Mouse (Mus musculus): ENCODE results near the gene Mrpl49. TPM values are rescaled to one million over a fixed set of nuclear protein-coding genes. Genes with fewer than 3 reads are reported as not detected.
"Not testable (repeated sequence)": the region's sequence is repeated elsewhere in the genome, so short reads cannot be mapped to it uniquely, and the experiment has no call there.

Gene Mrpl49
- total RNA-seq, 2 experiments from 2014 or later: 13.0 to 27.2 TPM

DNA sequence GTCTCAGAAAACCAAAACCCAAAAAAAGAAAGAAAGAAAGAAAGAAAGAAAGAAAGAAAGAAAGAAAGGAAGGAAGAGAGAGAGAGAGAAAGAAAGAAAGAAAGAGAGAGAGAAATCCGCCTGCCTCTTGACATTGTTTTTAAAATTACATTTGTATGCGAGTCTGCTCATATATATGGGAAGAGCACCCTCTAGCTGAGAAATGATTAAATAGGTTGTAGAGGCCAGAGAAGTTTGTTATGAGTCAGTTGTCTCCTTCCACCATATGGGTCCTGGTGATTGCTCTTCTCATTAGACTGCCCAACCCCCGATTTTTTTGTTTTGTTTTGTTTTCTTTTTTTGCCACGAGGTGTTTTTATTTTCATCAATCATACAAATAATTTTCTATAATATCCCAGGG is 13.5 kb downstream of the Mrpl49 start:
- ATAC-seq (replicated peaks; ENCODE audit: low FRiP score, poor library complexity, severe bottlenecking): not testable (repeated sequence)

DNA sequence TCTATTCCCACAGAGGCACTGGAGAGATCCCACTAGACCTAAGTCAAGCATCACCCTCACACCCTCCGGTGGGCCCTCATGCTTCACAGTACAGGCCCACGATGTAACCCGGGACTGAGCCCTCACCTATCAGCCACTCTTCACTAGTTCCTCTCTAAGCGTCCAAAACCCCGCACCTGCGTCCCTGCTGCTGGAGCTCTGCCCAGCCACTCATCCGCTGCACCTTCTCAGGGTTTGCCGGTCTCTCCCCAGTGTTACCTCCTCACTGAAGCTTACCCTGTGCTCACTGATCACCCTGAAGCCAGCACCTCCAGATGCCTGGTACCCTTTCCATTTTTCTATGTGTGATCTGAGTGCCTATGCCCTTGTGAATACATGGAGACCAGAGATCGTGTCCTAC is 15.3 kb downstream of the Mrpl49 start:
- ATAC-seq (replicated peaks; ENCODE audit: low FRiP score, poor library complexity, severe bottlenecking): no peak

DNA sequence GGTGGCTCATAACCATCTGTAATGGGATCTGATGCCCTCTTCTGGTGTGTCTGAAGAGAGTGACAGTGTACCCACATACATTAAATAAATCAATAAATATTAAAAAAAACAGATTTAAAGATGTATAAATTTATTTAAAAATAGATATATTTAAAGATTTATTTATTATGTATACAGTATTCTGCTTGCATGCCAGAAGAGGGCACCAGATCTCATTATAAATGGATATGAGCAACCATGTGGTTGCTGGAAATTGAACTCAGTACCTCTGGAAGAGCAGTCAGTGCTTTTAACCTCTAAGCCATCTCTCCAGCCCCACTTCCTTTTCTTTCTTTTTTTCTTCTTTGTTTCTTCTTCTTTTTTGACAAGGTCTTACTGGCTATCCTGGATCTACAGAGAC is 17.6 kb downstream of the Mrpl49 start:
- no peak for ATAC-seq (replicated peaks; ENCODE audit: low FRiP score, poor library complexity, severe bottlenecking)

DNA sequence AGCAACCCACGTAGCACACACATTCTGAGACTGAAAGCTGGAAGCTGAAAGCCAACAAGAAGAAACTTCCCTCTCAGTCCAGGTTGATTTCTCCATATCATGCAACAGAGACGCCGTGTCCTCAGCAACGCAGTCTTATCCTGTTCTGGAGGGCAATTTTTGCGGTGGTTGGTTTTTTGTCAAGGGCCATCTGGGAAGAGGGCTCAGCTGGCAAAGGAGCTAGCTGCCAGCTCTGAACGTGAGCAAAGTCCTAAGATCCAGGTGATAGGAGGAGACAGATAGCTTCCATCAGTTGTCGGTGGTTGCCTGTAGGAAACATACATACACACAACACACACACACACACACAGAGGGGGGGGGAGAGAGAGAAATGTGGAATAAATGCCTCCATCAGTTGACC is 19.3 kb downstream of the Mrpl49 start:
- ATAC-seq (replicated peaks; ENCODE audit: low FRiP score, poor library complexity, severe bottlenecking): no peak

DNA sequence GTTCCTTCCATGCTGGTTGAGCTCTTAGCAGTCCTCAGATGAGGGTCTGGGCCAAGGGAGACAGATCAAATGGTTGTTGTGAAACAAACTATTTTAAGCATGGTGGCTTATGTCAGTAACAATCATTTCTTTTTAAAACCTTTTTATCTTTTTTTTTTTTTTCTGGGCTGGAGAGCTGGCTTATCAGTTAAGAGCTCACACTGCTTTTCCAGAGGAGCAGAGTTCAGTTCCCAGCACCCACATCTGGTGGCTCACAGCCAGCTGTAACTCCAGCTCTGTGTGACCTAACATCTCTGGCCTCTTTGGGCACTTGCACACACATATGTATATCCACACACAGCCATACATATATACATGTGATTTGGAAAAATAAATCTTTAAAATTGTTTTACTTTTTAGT is 19.9 kb downstream of the Mrpl49 start:
- ATAC-seq (replicated peaks; ENCODE audit: low FRiP score, poor library complexity, severe bottlenecking): no peak

DNA sequence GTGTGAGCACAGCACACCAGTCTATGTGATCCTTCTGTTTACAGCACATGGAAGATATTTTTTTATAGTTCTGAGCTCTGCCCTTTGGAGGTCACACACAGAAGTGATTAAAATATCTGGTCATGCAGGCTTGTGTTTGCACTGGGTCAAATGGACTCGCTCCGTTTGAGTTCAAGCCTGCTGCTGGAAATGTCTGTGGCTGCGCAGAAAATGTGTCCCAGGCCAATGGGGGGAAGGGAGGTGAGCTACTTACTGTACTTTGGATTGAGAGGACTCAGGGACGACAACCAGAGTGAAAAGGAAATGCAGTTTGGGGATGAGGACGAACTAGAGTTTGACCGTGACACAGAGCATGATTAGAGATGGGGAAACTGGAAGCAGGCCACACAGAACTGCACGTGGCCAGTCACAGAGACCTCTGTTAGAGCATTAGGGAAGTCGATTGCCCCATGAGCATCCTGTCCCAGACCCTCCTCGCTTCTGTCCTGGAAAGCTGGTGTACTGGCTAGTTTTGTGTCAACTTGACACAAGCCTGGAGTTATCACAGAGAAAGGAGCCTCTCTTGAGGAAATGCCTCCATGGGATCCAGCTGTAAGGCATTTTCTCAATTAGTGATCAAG is 21.5 kb downstream of the Mrpl49 start:
- no peak for ATAC-seq (replicated peaks; ENCODE audit: low FRiP score, poor library complexity, severe bottlenecking)

DNA sequence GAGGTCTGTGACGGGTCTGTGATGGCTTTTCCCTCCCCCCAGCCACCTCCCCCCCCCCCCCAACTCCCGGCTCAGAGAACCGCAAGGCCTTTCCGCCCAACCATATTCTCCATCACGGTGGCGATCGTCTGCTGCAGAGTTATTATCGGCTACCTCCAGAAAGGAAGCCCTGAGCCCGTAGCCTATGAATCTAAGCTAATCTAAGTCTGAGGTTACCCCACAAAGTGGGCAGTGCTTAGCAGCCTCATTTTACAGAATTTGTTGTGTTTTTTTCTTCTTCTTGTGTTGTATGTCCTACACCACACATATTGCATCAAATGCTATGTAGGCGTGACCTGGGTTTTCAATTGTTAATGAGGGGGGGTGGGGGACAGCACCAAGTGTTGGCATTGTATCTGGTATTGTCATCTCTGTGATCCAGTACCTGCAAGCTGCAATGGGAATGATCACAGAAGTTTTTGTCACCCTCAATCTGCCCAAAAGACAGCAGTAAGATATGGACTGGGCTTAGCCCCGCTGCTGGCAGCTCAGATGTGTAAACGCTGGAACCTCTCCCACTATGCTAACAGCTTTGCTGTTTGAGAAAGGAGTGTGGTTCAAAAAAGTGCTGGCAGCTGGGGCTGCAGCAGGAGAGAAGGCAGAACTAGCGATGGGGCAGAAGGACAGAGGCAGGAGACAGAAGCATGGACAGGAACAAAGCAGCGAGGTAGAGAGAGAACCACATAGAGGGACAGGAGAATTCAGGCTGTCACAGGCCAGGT is 26.9 kb downstream of the Mrpl49 start:
- 0 out of 2 replicates have a peak, but pooled peaks have one; percentile 30 for ATAC-seq (replicated peaks; ENCODE audit: low FRiP score, poor library complexity, severe bottlenecking)

DNA sequence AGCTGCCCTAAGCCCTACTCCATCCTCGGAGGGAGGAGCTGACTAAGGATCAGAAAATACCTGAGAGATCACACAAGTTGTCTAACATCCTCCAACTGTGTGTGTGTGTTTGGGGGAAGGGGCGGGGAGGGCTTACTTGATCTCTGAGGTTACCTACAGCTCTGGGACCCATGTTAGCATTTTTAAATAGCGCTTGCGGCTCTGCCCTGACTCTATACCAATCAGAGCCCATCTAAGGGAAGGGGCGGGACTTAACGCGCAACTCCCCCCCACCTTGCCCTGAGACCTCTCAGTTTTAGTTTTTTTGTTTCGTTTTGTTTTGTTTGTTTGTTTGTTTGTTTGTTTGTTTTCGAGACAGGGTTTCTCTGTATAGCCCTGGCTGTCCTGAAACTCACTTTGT is 28.2 kb downstream of the Mrpl49 start:
- no peak for ATAC-seq (replicated peaks; ENCODE audit: low FRiP score, poor library complexity, severe bottlenecking)

DNA sequence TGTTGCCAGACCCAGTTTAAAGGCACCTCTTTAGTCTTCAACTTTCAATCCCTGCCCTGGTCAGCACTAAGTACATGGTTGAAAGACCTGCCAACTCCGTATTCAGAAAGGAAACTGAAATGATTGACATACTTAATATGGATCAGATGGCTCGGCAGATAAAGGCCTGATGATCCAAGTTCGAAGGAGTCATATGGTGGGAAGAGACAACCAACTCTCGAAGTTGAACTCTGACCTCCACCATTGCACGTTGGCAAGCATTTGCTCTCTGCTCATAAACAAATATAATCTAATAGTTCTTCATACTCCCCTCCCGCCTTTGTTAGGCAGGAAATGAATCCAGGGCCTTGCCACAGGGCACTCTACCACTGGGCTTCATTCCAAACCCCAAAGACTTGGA is 28.6 kb downstream of the Mrpl49 start:
- ATAC-seq (replicated peaks; ENCODE audit: low FRiP score, poor library complexity, severe bottlenecking): no peak

DNA sequence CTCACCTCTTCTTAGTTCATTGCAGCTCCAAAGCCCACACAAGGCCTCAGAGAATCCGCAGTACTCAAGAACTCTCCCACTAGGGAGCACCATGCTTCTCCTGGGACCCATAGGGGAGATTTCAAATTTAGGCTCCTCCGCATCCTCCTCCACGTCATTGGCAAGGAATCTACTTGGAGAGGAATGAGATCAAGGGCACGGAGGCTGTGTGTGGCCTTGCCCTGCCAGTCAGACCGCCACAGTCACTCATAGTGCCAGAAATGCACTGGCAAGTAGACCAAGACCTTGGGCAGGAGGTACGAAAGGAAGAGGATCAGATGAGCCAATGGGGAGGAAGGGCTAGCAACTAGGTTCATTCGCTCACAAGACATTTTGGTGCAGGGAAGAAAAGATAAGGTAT is 33.7 kb downstream of the Mrpl49 start:
- no peak for ATAC-seq (replicated peaks; ENCODE audit: low FRiP score, poor library complexity, severe bottlenecking)

DNA sequence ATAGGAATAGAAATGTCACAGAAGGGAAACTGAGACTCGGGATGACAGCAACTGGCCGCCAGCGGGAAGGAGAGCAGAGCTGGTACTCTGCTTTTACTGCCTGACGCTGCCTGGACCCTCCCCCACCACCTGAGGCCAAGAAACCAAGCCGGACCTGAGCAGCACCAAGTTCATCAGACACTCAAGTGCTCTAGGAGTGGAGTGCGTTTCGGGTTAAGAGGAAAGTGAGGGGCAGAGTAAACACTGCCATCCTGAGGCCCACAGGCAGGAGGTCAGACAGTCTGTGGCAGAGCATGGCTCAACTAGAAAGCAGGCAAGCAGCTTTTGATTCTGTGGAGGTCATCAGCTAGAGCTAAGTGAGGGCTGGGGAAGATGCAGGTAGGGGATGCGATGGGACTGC is 34.5 kb downstream of the Mrpl49 start:
- ATAC-seq (replicated peaks; ENCODE audit: low FRiP score, poor library complexity, severe bottlenecking): no peak

DNA sequence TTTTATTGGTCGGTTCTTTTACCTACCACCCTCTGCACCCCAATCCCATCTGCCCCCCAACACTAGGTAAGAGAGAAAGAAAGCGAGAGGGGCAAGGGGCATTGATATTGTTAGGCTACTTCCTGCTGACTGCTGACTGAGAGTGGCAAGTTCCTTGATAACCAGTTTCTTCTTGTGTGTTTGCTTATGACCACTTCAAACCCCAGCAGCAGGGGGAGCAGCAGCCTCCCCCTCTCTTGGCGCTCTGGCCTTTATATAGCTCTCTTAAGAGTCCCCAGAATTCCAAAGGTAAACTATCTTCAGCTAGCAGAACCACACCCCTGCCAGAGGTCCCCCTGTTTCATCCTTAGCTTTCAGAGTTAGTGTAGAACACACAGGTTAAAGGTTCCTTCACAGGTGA is 37.3 kb downstream of the Mrpl49 start:
- ATAC-seq (replicated peaks; ENCODE audit: low FRiP score, poor library complexity, severe bottlenecking): no peak

DNA sequence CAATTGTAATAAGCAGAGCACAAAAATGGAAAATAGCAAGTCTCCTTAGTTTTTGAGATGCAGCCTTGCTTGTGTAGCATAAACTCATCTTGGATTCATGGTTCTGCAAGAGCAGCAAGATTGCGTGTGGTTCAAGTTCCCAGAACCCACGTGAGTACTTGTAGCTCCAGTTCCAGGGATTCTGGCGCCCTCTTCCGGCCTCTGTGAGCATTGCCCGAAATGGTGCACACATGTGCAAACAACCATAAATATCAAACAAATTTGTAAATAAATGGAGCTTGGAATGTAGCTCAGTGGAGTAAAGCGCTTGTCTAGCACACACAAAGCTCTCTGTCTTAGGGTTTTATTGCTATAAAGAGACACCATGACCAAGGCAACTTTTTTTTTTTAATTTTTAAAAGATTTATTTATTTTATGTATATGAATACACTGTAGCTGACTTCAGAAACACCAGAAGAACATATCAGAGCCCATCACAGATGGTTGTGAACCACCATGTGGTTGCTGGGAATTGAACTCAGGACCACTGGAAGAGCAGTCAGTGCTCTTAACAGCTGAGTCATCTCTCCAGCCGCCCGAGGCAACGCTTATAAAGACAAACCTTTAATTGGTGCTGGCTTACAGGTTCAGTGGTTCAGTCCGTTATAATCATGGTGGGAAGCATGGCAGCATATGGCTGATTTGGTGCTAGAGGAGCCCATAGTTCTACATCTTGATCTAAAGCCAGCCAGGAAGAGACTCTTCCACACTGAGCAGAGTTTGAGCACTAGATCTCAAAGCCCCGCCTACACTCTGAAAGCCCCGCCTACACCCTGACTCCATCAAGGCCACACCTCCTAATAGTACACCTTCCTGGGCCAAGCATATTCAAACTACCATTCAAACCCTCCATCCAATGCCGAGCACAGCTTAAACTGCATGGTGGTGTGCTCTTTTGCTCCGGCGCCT is 39.2 kb downstream of the Mrpl49 start:
- peak; percentile 61 for ATAC-seq (replicated peaks; ENCODE audit: low FRiP score, poor library complexity, severe bottlenecking)

DNA sequence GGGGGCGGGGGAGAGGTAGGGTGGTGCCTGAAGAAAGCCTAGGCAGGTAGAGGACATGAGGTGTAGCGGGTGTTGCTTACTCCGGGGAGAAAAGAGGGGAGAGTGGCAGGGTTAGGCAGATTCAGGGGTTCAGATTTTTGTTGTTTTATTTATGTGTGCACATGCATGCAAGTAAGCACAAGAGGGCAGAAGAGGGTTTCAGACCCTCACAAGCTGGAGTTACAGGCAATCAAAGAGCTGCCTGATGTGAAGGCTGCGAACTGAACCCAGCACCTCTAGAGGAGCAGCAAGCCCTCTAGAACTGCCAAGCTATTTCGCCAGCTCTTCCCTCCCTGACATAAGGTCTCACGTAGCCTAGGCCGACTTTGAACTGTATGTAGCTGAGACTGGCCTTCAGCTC is 41.1 kb downstream of the Mrpl49 start:
- no peak for ATAC-seq (replicated peaks; ENCODE audit: low FRiP score, poor library complexity, severe bottlenecking)

DNA sequence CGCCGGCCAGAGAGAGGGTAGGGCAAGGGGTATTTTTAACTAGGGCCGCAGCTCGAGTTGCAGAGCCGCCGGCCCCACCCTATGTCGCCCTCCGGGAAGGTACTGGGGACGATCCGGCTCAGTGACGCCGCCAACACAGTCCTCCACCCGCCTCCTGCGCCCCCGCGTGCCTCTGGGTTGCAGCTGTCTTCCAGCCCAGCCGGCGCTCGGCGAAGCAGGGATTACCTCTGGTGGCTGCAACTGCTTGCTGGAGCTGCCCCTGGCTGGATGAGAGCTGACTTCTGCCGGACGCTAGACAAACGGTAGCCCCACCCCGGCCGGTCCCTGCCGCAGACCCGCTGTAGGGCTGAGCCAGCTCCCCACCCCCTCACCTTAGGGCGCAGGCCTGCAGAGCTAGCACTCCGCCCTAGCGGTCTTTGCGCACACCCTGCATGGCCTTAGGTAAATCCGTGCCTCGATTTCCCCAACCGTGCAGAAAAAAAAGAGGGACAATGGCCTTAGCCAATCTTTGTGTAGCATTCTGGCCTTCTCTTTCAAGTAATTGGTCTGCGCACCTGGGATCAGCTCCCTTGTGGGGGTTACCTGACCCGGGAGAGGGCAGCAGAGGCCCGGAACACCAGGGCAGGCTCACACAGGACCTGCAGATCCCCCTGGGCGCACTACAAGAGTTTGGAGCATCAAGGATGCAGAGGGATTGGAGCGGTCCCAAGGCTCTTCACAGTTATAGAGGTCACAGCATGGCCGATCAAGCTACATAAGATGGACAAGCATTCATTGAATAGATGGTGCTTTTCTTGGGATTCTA is 41.9 kb downstream of the Mrpl49 start, which contains the start of gene Capn1:
Gene Capn1 (minus strand): TSS at position 387 of the 805 bp plus-strand sequence.
- ATAC-seq (replicated peaks; ENCODE audit: low FRiP score, poor library complexity, severe bottlenecking): peak; percentile 47

DNA sequence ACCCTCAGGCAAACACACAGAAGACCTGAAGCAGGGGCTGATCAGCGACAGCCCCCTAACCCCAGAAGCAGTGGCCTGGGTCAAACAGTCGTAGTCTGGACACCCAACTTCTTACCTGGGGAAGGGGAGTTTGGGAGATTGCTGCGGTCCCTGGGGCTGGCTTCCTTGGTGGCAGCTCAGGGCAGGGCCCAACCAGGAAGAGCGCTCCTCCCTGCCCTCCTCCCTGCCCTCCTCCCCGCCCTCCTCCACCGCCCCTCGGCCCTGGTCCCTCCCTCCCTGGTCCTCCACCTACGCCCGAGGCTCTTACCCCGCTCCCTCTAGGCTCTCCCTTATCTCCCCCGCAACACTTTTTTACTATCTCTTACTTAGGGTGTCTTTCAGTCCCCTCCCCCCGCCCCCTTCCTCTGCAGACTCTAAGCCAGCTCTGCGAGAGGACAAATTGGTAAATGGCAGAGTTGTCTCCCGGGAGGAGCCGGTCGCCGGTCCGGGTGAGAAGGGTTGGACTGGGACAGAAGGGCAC is 42.5 kb downstream of the Mrpl49 start:
- peak; percentile 84 for ATAC-seq (replicated peaks; ENCODE audit: low FRiP score, poor library complexity, severe bottlenecking)

DNA sequence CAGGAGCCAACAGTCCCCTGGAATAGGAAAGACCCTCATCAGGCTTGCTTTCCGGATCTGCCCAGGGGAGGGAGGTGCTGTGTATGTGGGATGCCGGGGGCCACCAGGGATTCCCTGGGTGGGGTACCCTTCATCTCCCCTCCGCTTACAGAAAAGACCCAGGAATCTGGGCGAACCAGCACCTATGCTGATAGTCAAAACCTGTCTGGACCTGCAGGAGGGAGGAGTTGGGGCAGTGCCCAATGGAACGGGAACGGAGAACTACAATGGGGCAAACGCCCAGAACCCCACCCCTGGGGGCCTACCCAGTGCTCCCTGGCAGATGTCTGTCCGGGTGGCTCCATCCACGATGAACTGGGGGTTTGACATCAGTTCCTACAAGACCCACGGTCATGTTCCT is 43.9 kb downstream of the Mrpl49 start:
- no peak for ATAC-seq (replicated peaks; ENCODE audit: low FRiP score, poor library complexity, severe bottlenecking)

DNA sequence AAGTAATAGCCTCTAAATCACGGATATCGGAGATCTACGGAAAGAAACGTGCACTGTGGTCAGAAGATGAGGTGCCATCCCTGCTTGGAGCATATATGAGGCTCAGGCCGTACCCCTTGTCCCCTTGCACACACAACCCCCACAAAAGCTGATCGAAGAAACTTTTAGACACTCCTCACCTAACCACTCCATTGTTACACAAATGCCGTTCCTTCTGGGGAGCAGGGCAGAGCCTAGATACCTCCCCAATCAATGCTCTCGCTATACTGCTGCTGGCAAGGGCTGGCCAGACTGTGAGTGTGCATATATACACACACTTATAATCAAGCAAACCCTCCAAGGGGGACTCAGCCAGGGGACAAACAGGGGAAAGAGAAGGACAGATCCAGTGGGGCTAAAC is 48.4 kb downstream of the Mrpl49 start:
- ATAC-seq (replicated peaks; ENCODE audit: low FRiP score, poor library complexity, severe bottlenecking): no peak

DNA sequence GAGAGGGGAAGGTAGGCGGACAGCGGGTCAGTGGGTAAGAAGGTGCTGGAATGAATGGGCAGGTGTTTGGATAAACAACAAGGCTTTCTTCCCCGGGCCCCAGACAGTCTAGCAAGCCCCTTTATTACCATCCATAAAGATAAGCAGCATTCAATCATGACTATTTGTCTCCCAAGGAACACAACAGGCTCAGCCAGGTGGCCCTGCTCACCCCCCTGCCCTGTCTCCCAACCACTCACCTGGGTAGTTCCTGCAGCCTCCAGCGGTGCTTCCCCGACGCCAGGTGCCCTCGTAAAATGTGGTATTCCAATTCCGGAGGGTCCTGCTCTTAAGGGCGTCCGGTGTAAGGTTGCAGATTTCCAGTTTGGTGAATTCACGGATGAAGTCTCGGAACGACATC is 50.6 kb downstream of the Mrpl49 start:
- no peak for ATAC-seq (replicated peaks; ENCODE audit: low FRiP score, poor library complexity, severe bottlenecking)

DNA sequence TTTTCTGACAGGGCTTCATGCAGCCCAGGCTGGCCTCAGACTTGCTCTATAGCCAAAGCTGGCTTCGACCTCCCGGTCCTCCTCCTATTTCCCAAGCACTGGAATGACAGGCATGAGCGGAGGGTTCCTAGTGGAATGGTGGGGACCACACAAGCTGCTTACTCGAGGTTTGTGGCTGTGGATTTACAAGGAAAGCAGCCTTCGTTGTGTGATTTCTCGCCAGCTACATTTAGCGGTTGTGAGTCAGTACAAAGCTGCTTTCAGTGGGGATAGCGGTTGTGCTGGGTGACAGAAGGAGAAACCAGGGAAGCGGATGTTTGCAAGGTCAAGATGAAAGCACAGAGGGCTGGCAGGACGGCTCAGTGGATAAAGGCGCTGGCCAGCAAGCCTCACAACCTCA is 52.0 kb downstream of the Mrpl49 start:
- ATAC-seq (replicated peaks; ENCODE audit: low FRiP score, poor library complexity, severe bottlenecking): no peak
